ENCODE assay signal across 11 mouse cellular contexts in the genomic region with DNA sequence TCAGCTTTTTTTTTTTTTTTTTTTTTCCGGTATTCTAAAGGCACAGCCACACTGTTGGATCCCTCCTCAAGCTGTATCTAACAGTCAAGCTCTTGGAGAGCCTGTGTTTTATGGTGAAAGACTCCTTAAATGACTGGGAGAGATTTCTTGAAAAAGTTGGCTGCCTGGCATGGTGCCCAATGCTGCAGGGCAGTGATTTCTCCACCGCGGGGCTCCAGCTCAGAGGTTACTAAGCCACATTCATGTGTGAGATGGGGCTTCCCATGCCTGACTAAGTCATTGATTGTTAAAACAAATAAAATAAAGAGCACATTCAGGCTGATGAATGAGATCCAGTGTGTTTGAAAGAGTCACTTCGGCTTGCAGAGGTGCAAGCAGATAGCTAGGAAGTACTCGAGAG.
DNase-seq lines count a peak whose midpoint lies in the region; ATAC-seq and TF ChIP-seq lines count a peak whose summit lies in the region.
"Had no signal": no experiment of that assay in that cellular context is flagged by ENCODE, and none has a peak within 500 bp of the region (broad histone marks: within the 10 kb centered on the region; RNA-seq: fewer than 3 reads in every experiment).

No protein-coding gene starts in this region.

- H3K27me3 ChIP-seq in heart, postnatal 0 days (ENCODE audit: control insufficient read depth, insufficient read depth, low read length): no peaks in the 10 kb centered on the region
- no peaks in the 10 kb centered on the region for H3K27me3 ChIP-seq in heart, embryonic 11.5 days (ENCODE audit: control insufficient read depth, insufficient read depth, low read length)
- no peaks in the 10 kb centered on the region for H3K27me3 ChIP-seq in lung, embryonic 14.5 days (ENCODE audit: insufficient read depth, low read length)
- H3K27me3 ChIP-seq: embryonic facial prominence, embryonic 12.5 days; liver, embryonic 13.5 days had no signal

- TF ChIP-seq CTCF in heart, postnatal 0 days (IDR thresholded peaks at IDR 0.05; ENCODE audit: low read depth): 0 out of 2 replicates have a peak, but pooled peaks have one; percentile 12
- TF ChIP-seq CTCF in lung, embryonic 14.5 days (IDR thresholded peaks at IDR 0.05; ENCODE audit: low read depth): peak; percentile 8; the same call in 1 of the 2 replicates
- TF ChIP-seq CTCF in left cerebral cortex, adult 2 months (IDR thresholded peaks at IDR 0.05): no peak

- intact Hi-C loops in left cerebral cortex, adult 2 months (cut with DNase I): no loop called here

- H3K9me3 ChIP-seq in heart, postnatal 0 days (replicated peaks; ENCODE audit: control insufficient read depth, low read length): no peaks in the 10 kb centered on the region
- H3K9me3 ChIP-seq in heart, embryonic 11.5 days (replicated peaks; ENCODE audit: control insufficient read depth, low read length): no peaks in the 10 kb centered on the region
- no peaks in the 10 kb centered on the region for H3K9me3 ChIP-seq in lung, embryonic 14.5 days (ENCODE audit: low read depth, low read length)
- H3K9me3 ChIP-seq: embryonic facial prominence, embryonic 12.5 days; liver, embryonic 13.5 days had no signal

- H3K4me2 ChIP-seq in heart, postnatal 0 days (ENCODE audit: low read depth, low read length): no peak overlapping the region
- no peak overlapping the region for H3K4me2 ChIP-seq in heart, embryonic 11.5 days
- no peak overlapping the region for H3K4me2 ChIP-seq in lung, embryonic 14.5 days
- H3K4me2 ChIP-seq: embryonic facial prominence, embryonic 12.5 days; liver, embryonic 13.5 days had no signal

- H3K4me3 ChIP-seq in heart, postnatal 0 days (ENCODE audit: low read depth, low read length): no peak overlapping the region
- H3K4me3 ChIP-seq in heart, embryonic 11.5 days (ENCODE audit: low read depth, low read length): no peak overlapping the region
- H3K4me3 ChIP-seq in lung, embryonic 14.5 days (ENCODE audit: low read depth, low read length): no peak overlapping the region
- H3K4me3 ChIP-seq in left cerebral cortex, adult 2 months: no peak overlapping the region
- H3K4me3 ChIP-seq: embryonic facial prominence, embryonic 12.5 days; liver, embryonic 13.5 days had no signal

- no peak for TF ChIP-seq EP300 in heart, postnatal 0 days (IDR thresholded peaks at IDR 0.05; ENCODE audit: low read depth)

- H3K36me3 ChIP-seq in heart, postnatal 0 days (replicated peaks; ENCODE audit: control insufficient read depth, insufficient read depth, low read length): no peaks in the 10 kb centered on the region
- H3K36me3 ChIP-seq in heart, embryonic 11.5 days (ENCODE audit: control insufficient read depth, insufficient read depth, low read length): no peaks in the 10 kb centered on the region
- no peaks in the 10 kb centered on the region for H3K36me3 ChIP-seq in lung, embryonic 14.5 days (ENCODE audit: insufficient read depth)
- H3K36me3 ChIP-seq: embryonic facial prominence, embryonic 12.5 days; liver, embryonic 13.5 days had no signal

- ATAC-seq in heart, postnatal 0 days (ENCODE audit: insufficient read depth, low read depth): no peak
- ATAC-seq in heart, embryonic 11.5 days (replicated peaks; ENCODE audit: insufficient number of reproducible peaks, low FRiP score, low TSS enrichment): no peak
- 0 out of 2 replicates have a peak, but pooled peaks have one; percentile 24 for ATAC-seq in lung, embryonic 14.5 days (ENCODE audit: insufficient read depth)
- ATAC-seq: activated CD4-positive, CD25-positive, alpha-beta regulatory T cell, adult 4 months had no signal

- H3K9ac ChIP-seq in heart, postnatal 0 days (replicated peaks; ENCODE audit: low read depth, low read length): no peak overlapping the region
- no peak overlapping the region for H3K9ac ChIP-seq in heart, embryonic 11.5 days (ENCODE audit: low read depth, low read length)
- no peak overlapping the region for H3K9ac ChIP-seq in lung, embryonic 14.5 days
- H3K9ac ChIP-seq: embryonic facial prominence, embryonic 12.5 days; liver, embryonic 13.5 days had no signal

- WGBS in heart, postnatal 0 days: 55% methylated on average over 5 of the region's 5 CpGs
- 69% methylated on average over 5 of the region's 5 CpGs for WGBS in heart, embryonic 11.5 days (ENCODE audit: insufficient replicate concordance)
- WGBS in lung, embryonic 14.5 days: 38% methylated on average over 5 of the region's 5 CpGs

- no peak overlapping the region for H3K27ac ChIP-seq in heart, postnatal 0 days (ENCODE audit: low read depth)
- H3K27ac ChIP-seq in heart, embryonic 11.5 days (ENCODE audit: low read depth, low read length): no peak overlapping the region
- H3K27ac ChIP-seq in lung, embryonic 14.5 days (ENCODE audit: low read depth): no peak overlapping the region
- H3K27ac ChIP-seq in left cerebral cortex, adult 2 months: no peak overlapping the region
- H3K27ac ChIP-seq: embryonic facial prominence, embryonic 12.5 days; liver, embryonic 13.5 days had no signal

- no peaks in the 10 kb centered on the region for H3K4me1 ChIP-seq in heart, postnatal 0 days (ENCODE audit: control insufficient read depth, insufficient read depth)
- H3K4me1 ChIP-seq in heart, embryonic 11.5 days (ENCODE audit: control insufficient read depth, insufficient read depth, low read length): no peaks in the 10 kb centered on the region
- peaks cover 7% of the 10 kb centered on the region; the same call in 1 of the 2 replicates for H3K4me1 ChIP-seq in lung, embryonic 14.5 days (ENCODE audit: insufficient read depth)
- H3K4me1 ChIP-seq: embryonic facial prominence, embryonic 12.5 days; liver, embryonic 13.5 days had no signal

- no peak for DNase-seq in heart, postnatal 0 days (ENCODE audit: low spot score)
- peak; percentile 70 for DNase-seq in lung, embryonic 14.5 days
- no peak for DNase-seq in lung, postnatal 25 days (ENCODE audit: low spot score)
- DNase-seq in adrenal gland, postnatal 10 days: peak; percentile 76
- peak; percentile 59 for DNase-seq in fibroblast of lung, adult 2 months (ENCODE audit: low read depth)
- DNase-seq in left cerebral cortex, adult 18-20 months (ENCODE audit: low spot score in 2 of 2): no peak
- DNase-seq in left cerebral cortex, adult 2 months (ENCODE audit: extremely low spot score in 1 of 2, low spot score in 2 of 2): no peak
- DNase-seq: liver, embryonic 13.5 days had no signal

Comparison
In these comparisons a context has a peak if more than half of its experiments do, and no peak if none do; other contexts are left out.
1. DNase-seq: peak in lung, embryonic 14.5 days (single experiment), adrenal gland, postnatal 10 days (single experiment) and fibroblast of lung, adult 2 months (single experiment); none in heart, postnatal 0 days (single experiment), lung, postnatal 25 days (single experiment), left cerebral cortex, adult 18-20 months (0 of 2) and left cerebral cortex, adult 2 months (0 of 2).